Mouse (Mus musculus) embryonic facial prominence, embryonic 13.5 days (tissue): ENCODE results near the gene Hps6. TPM values are rescaled to one million over a fixed set of nuclear protein-coding genes. Genes with fewer than 3 reads are reported as not detected.
A peak's percentile ranks its signal among the peaks of the same experiment; 100 is the strongest.

Experiments
- ATAC-seq: fragments of 200-750 bp; cut with Nextera tagmentation; 2 replicates; pipeline ENCODE4 v1.8.0; 2017; ENCODE audit warnings: low read depth; ENCODE audit not compliant: insufficient number of reproducible peaks, insufficient read depth, low FRiP score, low TSS enrichment
- H3K27ac ChIP-seq: fragments of 300-500 bp; sonication (generic); 2 replicates; pipeline ENCODE4 v1.5.1; 2015; ENCODE audit warnings: moderate library complexity, mild to moderate bottlenecking, inconsistent platforms
- H3K27me3 ChIP-seq: fragments of 300-500 bp; sonication (generic); 2 replicates; pipeline ENCODE4 v1.6.1; 2015; ENCODE audit warnings: mild to moderate bottlenecking, inconsistent platforms
- H3K36me3 ChIP-seq: fragments of 300-500 bp; sonication (generic); 2 replicates; pipeline ENCODE4 v1.6.1; 2015; ENCODE audit warnings: mild to moderate bottlenecking, inconsistent platforms
- H3K4me1 ChIP-seq: fragments of 300-500 bp; sonication (generic); 2 replicates; pipeline ENCODE4 v1.6.1; 2015; ENCODE audit warnings: inconsistent platforms
- H3K4me2 ChIP-seq: fragments of 300-500 bp; sonication (generic); 2 replicates; pipeline ENCODE4 v1.6.1; 2015; ENCODE audit warnings: moderate library complexity, mild to moderate bottlenecking, inconsistent platforms
- H3K4me3 ChIP-seq: fragments of 300-500 bp; sonication (generic); 2 replicates; pipeline ENCODE4 v1.5.1; 2015; ENCODE audit warnings: mild to moderate bottlenecking, inconsistent platforms
- H3K9ac ChIP-seq: fragments of 300-500 bp; sonication (generic); 2 replicates; pipeline ENCODE4 v1.6.1; 2015; ENCODE audit warnings: mild to moderate bottlenecking, inconsistent platforms
- H3K9me3 ChIP-seq: fragments of 300-500 bp; sonication (generic); 2 replicates; pipeline ENCODE4 v1.6.1; 2016; ENCODE audit warnings: inconsistent platforms
- WGBS: fragments of 180-500 bp; shearing (Covaris S2); methylation state at CpG from one replicate; pipeline ENCODE4 v1.1.7; 2015; ENCODE audit warnings: mixed read lengths; 5-methylcytosine and 5-hydroxymethylcytosine counted together
- polyA plus RNA-seq: library from polyadenylated mRNA; unstranded; fragments of >200 nt; fragmentation: Nextera tagmentation; extraction: Ambion mirVana; gene quantifications from 2 replicates; pipeline ENCODE4 v1.2.1, GENCODE M21; 2015

The Hps6 gene
- polyA plus RNA-seq, 1 experiment from 2014 or later: 7.3 TPM

- Histone ChIP-seq H3K4me1 (peaks cover 16% of the 10 kb centered on the region), H3K4me2 (peak overlapping the region; percentile 66), H3K9me3 (peaks cover 3% of the 10 kb centered on the region; the same call in 1 of the 2 replicates), H3K36me3 (peaks cover 15% of the 10 kb centered on the region), H3K4me3 (peak overlapping the region; percentile 89), H3K27me3 (no peaks in the 10 kb centered on the region), H3K27ac (no peak overlapping the region), H3K9ac (peak overlapping the region; percentile 92)
- ATAC-seq: peak; percentile 40; the same call in 1 of the 2 replicates
- 5% methylated on average over 8 of the region's 8 CpGs for WGBS
Measured at GRCm38 (mm10) chr19:45998694-45999217, 4.6 kb upstream of the Hps6 start.

DNA sequence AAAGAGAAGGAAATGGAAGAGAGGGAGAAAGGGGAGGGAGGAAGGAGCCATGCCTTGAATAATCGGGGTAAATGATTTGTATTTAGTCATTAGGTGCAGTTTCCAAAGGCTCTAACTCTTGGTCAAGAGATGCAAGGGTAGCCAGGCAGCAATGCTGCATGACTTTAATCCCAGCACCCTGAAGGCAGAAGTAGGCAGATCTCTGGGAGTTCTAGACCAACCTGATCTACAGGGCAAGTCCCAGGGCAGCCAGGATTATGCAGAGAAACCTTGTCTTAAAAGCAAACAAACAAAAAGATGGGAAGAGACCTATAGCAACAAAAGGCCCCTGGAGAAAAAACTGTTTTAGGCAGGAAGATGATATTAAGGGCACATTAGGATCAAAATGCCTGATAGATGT lies 3.9 kb upstream of the Hps6 start:
- Histone ChIP-seq H3K27me3 (peaks cover 5% of the 10 kb centered on the region), H3K27ac (no peak overlapping the region), H3K4me2 (no peak overlapping the region), H3K36me3 (peaks cover 10% of the 10 kb centered on the region), H3K4me3 (no peak overlapping the region), H3K9ac (no peak overlapping the region), H3K4me1 (peaks cover 22% of the 10 kb centered on the region), H3K9me3 (peaks cover 3% of the 10 kb centered on the region; the same call in 1 of the 2 replicates)
- 66% methylated on average over 1 of the region's 1 CpGs for WGBS
- ATAC-seq: no peak

DNA sequence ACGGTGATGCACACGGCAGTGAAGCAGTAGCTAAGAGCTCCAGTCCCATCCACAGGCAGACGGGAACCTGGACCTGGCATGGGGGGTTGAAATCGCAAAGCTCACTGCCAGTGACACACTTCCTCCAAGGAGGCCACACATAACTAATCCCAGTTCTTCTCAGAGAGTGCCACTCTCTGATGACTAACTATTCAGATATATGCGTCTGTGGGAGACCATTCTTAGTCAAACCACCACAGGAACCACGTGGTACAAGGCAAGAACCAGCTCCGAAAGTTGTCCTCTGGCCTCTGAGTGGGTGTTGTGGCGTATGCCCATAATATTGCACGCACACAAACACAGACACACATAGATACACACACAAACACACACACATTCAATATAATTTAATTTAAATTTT lies 1.0 kb upstream of the Hps6 start:
- Histone ChIP-seq H3K9me3 (no peaks in the 10 kb centered on the region), H3K9ac (no peak overlapping the region), H3K4me2 (no peak overlapping the region), H3K36me3 (peaks cover 13% of the 10 kb centered on the region), H3K4me1 (peaks cover 17% of the 10 kb centered on the region), H3K4me3 (no peak overlapping the region), H3K27ac (no peak overlapping the region), H3K27me3 (peaks cover 5% of the 10 kb centered on the region)
- 81% methylated on average over 9 of the region's 9 CpGs for WGBS
- no peak for ATAC-seq

GRCm38 (mm10) chr19:46004814-46005466 lies 1.6 kb downstream of the Hps6 start:
- peaks cover 5% of the 10 kb centered on the region for H3K27me3 ChIP-seq
- no peak overlapping the region for H3K4me3 ChIP-seq
- no peak overlapping the region for H3K9ac ChIP-seq
- H3K9me3 ChIP-seq: no peaks in the 10 kb centered on the region
- peaks cover 9% of the 10 kb centered on the region for H3K4me1 ChIP-seq
- H3K36me3 ChIP-seq: peaks cover 23% of the 10 kb centered on the region
- WGBS: 74% methylated on average over 17 of the region's 17 CpGs
- peak overlapping the region; percentile 86; the same call in 1 of the 2 replicates for H3K4me2 ChIP-seq
- H3K27ac ChIP-seq: no peak overlapping the region
- ATAC-seq: peak; percentile 59; the same call in 1 of the 2 replicates

- Histone ChIP-seq H3K4me2 (no peak overlapping the region), H3K4me1 (peaks cover 9% of the 10 kb centered on the region), H3K27ac (no peak overlapping the region), H3K9ac (no peak overlapping the region), H3K27me3 (peaks cover 5% of the 10 kb centered on the region), H3K9me3 (no peaks in the 10 kb centered on the region), H3K4me3 (no peak overlapping the region), H3K36me3 (peaks cover 23% of the 10 kb centered on the region)
- WGBS: 78% methylated on average over 7 of the region's 7 CpGs
- no peak for ATAC-seq
Measured at GRCm38 (mm10) chr19:46005680-46006079, 2.4 kb downstream of the Hps6 start.

- Histone ChIP-seq H3K27me3 (no peaks in the 10 kb centered on the region), H3K4me3 (no peak overlapping the region), H3K4me1 (no peaks in the 10 kb centered on the region), H3K36me3 (no peaks in the 10 kb centered on the region), H3K27ac (no peak overlapping the region), H3K4me2 (no peak overlapping the region), H3K9me3 (no peaks in the 10 kb centered on the region), H3K9ac (no peak overlapping the region)
- ATAC-seq: 0 out of 2 replicates have a peak, but pooled peaks have one; percentile 59
- 37% methylated on average over 12 of the region's 12 CpGs for WGBS
Measured at GRCm38 (mm10) chr19:46014572-46015178, 11.4 kb downstream of the Hps6 start.

- no peaks in the 10 kb centered on the region for H3K9me3 ChIP-seq
- H3K27ac ChIP-seq: no peak overlapping the region
- H3K4me2 ChIP-seq: no peak overlapping the region
- H3K4me3 ChIP-seq: no peak overlapping the region
- no peak overlapping the region for H3K9ac ChIP-seq
- no peaks in the 10 kb centered on the region for H3K4me1 ChIP-seq
- no peaks in the 10 kb centered on the region for H3K27me3 ChIP-seq
- no peaks in the 10 kb centered on the region for H3K36me3 ChIP-seq
- 59% methylated on average over 2 of the region's 2 CpGs for WGBS
- ATAC-seq: no peak
Measured at GRCm38 (mm10) chr19:46016023-46016422, 12.7 kb downstream of the Hps6 start.

- WGBS: 68% methylated on average over 6 of the region's 6 CpGs
- Histone ChIP-seq H3K27ac (no peak overlapping the region), H3K4me1 (no peaks in the 10 kb centered on the region), H3K4me3 (no peak overlapping the region), H3K9ac (no peak overlapping the region), H3K27me3 (no peaks in the 10 kb centered on the region), H3K9me3 (peaks cover 4% of the 10 kb centered on the region; the same call in 1 of the 2 replicates), H3K4me2 (no peak overlapping the region), H3K36me3 (peaks cover 8% of the 10 kb centered on the region)
- no peak for ATAC-seq
Measured at GRCm38 (mm10) chr19:46024959-46025358, 21.7 kb downstream of the Hps6 start.

DNA sequence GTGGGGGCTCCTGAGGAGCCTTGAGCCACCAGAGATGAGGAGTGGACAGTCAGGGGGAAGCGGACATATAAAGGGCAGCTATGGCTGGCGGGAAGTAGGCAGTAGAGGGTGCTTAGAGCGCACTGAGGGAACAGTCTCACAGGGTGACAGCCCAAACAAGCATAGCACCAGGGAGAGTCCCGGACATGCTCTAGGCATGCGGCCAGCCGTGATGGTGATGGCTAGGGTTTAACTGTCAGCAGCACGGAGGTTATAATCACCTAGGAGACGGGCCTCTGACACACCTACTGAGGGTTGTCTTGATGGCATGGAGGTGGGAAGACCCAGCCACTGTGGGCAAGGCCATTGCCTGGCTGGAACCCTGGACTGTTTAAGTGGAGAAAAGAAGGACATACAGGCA lies 23.3 kb downstream of the Hps6 start:
- Histone ChIP-seq H3K4me3 (no peak overlapping the region), H3K9me3 (peaks cover 4% of the 10 kb centered on the region; the same call in 1 of the 2 replicates), H3K4me2 (no peak overlapping the region), H3K9ac (no peak overlapping the region), H3K36me3 (peaks cover 23% of the 10 kb centered on the region), H3K4me1 (no peaks in the 10 kb centered on the region), H3K27ac (no peak overlapping the region), H3K27me3 (no peaks in the 10 kb centered on the region)
- WGBS: 71% methylated on average over 8 of the region's 8 CpGs
- ATAC-seq: no peak

GRCm38 (mm10) chr19:46028747-46029320 lies 25.5 kb downstream of the Hps6 start:
- Histone ChIP-seq H3K27ac (no peak overlapping the region), H3K27me3 (no peaks in the 10 kb centered on the region), H3K4me2 (no peak overlapping the region), H3K9ac (no peak overlapping the region), H3K9me3 (peaks cover 4% of the 10 kb centered on the region; the same call in 1 of the 2 replicates), H3K36me3 (peaks cover 46% of the 10 kb centered on the region), H3K4me3 (no peak overlapping the region), H3K4me1 (no peaks in the 10 kb centered on the region)
- WGBS: 73% methylated on average over 11 of the region's 11 CpGs
- no peak for ATAC-seq

DNA sequence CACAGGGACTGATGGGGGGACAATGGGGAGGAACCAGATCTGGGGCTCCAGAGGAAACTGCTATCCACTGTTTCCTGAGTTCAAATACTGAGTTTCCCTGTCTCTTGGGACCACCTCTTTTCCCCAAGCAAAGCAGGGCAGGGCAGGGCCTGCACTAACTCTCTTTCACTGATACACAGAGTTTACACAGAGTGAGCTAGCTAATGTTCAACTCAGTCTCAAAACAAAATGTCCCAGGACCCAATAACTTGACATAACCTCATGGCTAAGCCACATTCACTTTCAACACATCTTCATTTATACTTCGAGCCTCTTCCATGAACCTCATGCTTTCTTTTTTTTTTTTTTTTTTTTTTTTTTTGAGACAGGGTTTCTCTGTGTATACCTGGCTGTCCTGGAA lies 26.3 kb downstream of the Hps6 start:
- 90% methylated on average over 1 of the region's 1 CpGs for WGBS
- peaks cover 54% of the 10 kb centered on the region for H3K36me3 ChIP-seq
- H3K4me1 ChIP-seq: no peaks in the 10 kb centered on the region
- H3K9me3 ChIP-seq: peaks cover 4% of the 10 kb centered on the region; the same call in 1 of the 2 replicates
- no peaks in the 10 kb centered on the region for H3K27me3 ChIP-seq
- ATAC-seq: no peak
- H3K4me2 ChIP-seq: no peak overlapping the region
- no peak overlapping the region for H3K9ac ChIP-seq
- no peak overlapping the region for H3K4me3 ChIP-seq
- no peak overlapping the region for H3K27ac ChIP-seq
